Mouse (Mus musculus) testis, adult 2 months (tissue): ENCODE data around the gene Abt1.

Experiments
- CTCF ChIP-seq: fragments of 200-500 bp; IDR thresholded peaks from 2 replicates; pipeline ENCODE4 v1.5.1; 2012; ENCODE audit warnings: low read depth, mild to moderate bottlenecking, inconsistent platforms, low read length, moderate library complexity; ENCODE audit not compliant: control insufficient read depth, insufficient read depth, insufficient replicate concordance
- POLR2A ChIP-seq: fragments of 200-500 bp; IDR thresholded peaks from 2 replicates; pipeline ENCODE4 v1.6.1; 2012; ENCODE audit warnings: low read depth, mild to moderate bottlenecking, inconsistent platforms, low read length, moderate library complexity; ENCODE audit not compliant: control insufficient read depth

GRCm38 (mm10) chr13:23431351-23431771 lies 7.7 kb upstream of the Abt1 start:
- no peak for TF ChIP-seq CTCF
- TF ChIP-seq POLR2A, result no peak
